Mouse (Mus musculus): ENCODE results near the gene Wdr18.

GRCm38 (mm10) chr10:79934272-79934721, 25.7 kb upstream of the Wdr18 start:
- no peak for TF ChIP-seq CTCF (IDR thresholded peaks at IDR 0.05; ENCODE audit: low read depth)
- TF ChIP-seq EP300 (optimal IDR thresholded peaks at IDR 0.05), result no peak

Measured in stomach, postnatal 0 days (tissue).